Mouse (Mus musculus): ENCODE data around the gene Fyn. TPM values are rescaled to one million over a fixed set of nuclear protein-coding genes. Genes with fewer than 3 reads are reported as not detected.

The Fyn gene
- polyA plus RNA-seq, 1 experiment: 35.5 TPM

DNA sequence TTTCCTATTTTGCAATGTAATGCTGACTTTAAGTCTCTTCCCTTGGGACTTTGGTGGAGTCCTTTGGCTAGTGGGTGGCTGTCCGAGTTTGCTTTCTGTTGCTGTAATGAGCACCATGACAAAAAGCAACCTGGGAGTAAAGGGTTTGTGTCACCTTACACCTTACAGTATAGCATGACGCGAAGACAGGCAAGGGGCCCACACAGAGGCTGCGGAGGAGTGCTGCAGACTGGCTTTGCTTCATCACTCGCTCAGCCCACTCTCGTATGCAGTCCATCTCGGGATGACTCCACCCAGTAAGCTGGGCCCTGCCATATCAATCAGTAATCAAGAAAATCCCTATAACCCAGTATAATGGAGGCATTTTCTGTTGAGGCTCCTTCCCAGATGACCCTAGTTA lies 65.2 kb downstream of the Fyn start:
- Histone ChIP-seq H3K4me1 (ENCODE audit: control insufficient read depth, insufficient read depth, low read length) (peaks cover 25% of the 10 kb centered on the region), H3K4me3 (ENCODE audit: insufficient read depth, low read length) (no peak overlapping the region), H3K27ac (ENCODE audit: insufficient read depth, low read depth, low read length) (no peak overlapping the region)
- TF ChIP-seq CTCF (IDR thresholded peaks at IDR 0.05; ENCODE audit: low read depth, low read length): no peak
- TF ChIP-seq POLR2A (IDR thresholded peaks at IDR 0.05; ENCODE audit: borderline replicate concordance, low read depth, low read length): no peak

DNA sequence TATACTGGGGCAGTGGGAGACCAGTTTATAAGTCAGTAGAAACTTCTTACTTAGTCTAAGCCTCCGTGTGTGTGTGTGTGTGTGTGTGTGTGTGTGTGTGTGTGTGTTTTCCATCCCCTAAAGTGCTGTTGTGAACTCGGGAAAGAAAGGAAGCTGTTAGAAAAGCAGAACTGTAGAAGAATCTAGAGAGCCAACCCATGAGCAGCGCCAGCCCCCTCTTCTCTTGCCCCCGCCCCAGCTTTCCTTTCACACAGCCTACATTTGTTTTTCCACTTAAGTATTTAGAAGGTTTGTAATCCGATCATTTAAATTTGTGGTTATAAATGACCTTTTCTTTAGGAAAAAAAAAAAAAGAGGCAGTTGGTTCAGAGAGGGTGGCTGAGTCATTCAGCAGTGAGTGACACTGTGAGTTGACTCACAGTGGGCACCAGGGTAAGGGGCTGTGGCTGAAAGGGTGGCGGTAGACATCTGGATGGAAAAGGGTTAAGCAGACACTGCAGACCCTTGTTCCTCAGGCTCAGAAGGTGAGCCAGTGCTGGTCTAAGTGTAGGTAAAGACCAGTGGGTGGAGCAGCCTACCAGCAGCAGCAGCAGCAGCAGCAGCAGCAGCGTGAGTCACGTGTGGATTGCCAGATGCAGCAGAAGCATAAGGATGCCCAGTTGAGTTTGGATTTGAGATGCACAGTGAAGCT lies 66.2 kb downstream of the Fyn start:
- TF ChIP-seq CTCF (IDR thresholded peaks at IDR 0.05; ENCODE audit: low read depth, low read length): no peak
- no peak for TF ChIP-seq POLR2A (IDR thresholded peaks at IDR 0.05; ENCODE audit: borderline replicate concordance, low read depth, low read length)
- Histone ChIP-seq H3K4me1 (ENCODE audit: control insufficient read depth, insufficient read depth, low read length) (peaks cover 28% of the 10 kb centered on the region), H3K27ac (ENCODE audit: insufficient read depth, low read depth, low read length) (peak overlapping the region; percentile 5), H3K4me3 (ENCODE audit: insufficient read depth, low read length) (no peak overlapping the region)

DNA sequence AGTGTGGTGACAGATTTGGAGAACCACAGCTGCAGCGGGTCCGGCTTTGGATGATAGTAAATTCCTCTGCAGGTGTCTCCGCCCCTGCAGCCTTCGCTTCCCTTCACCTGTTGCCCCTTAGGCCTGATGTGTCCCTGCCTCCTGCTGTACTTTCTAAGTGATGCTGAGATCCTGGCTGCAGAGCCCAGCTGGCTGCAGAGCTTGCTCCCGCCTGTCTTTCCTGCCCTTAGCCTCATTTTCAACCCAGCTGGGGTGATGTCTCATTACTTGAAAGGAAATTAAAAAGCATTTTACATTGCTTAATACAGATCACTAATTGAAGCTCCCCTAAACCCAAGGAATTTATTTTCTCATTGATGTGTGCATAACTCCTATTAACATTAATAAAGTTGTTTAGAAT lies 70.2 kb downstream of the Fyn start:
- Histone ChIP-seq H3K27ac (ENCODE audit: insufficient read depth, low read depth, low read length) (no peak overlapping the region), H3K4me1 (ENCODE audit: control insufficient read depth, insufficient read depth, low read length) (peaks cover 46% of the 10 kb centered on the region), H3K4me3 (ENCODE audit: insufficient read depth, low read length) (no peak overlapping the region)
- TF ChIP-seq POLR2A (IDR thresholded peaks at IDR 0.05; ENCODE audit: borderline replicate concordance, low read depth, low read length) (no peak), CTCF (IDR thresholded peaks at IDR 0.05; ENCODE audit: low read depth, low read length) (no peak)

DNA sequence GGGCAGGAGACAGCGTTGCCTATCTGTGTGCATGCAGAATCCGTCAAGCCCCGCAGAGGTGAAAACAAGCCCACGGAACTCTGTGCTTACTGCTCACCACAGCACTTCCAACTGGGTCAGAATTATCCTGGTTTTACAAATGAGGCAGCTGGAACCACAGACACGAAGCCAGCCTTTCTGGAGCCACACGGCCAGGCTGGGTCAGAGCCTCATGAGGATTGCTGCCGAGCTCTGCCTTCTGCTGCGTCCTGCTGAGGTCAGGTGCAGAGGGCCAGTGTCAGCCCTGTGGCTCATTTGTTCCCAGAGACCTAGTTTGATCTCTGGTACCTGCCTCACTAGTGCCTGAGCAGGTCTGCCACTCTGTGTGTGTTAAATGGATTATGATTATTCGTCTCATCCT lies 71.9 kb downstream of the Fyn start:
- Histone ChIP-seq H3K4me3 (ENCODE audit: insufficient read depth, low read length) (no peak overlapping the region), H3K4me1 (ENCODE audit: control insufficient read depth, insufficient read depth, low read length) (peaks cover 38% of the 10 kb centered on the region), H3K27ac (ENCODE audit: insufficient read depth, low read depth, low read length) (peak overlapping the region; percentile 22; the same call in 1 of the 2 replicates)
- TF ChIP-seq CTCF (IDR thresholded peaks at IDR 0.05; ENCODE audit: low read depth, low read length): no peak
- no peak for TF ChIP-seq POLR2A (IDR thresholded peaks at IDR 0.05; ENCODE audit: borderline replicate concordance, low read depth, low read length)

DNA sequence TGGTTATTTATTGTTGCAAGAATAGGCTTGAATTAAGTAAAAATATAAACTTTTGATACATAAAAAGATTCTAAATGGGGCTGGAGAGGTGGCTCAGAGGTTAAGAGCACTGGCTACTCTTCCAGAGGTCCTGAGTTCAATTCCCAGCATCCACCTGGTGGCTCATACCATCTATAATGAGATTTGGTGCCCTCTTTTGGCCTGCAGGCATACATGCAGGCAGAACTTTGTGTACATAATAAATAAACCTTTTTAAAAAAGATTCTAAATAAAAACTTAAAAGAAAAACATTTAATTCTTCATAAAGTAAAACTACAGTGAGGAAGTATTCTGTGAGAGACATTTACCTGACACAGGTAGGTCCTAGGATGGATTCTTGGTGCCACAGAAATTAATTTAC lies 73.0 kb downstream of the Fyn start:
- TF ChIP-seq POLR2A (IDR thresholded peaks at IDR 0.05; ENCODE audit: borderline replicate concordance, low read depth, low read length): no peak
- TF ChIP-seq CTCF (IDR thresholded peaks at IDR 0.05; ENCODE audit: low read depth, low read length): no peak
- Histone ChIP-seq H3K4me3 (ENCODE audit: insufficient read depth, low read length) (no peak overlapping the region), H3K4me1 (ENCODE audit: control insufficient read depth, insufficient read depth, low read length) (peaks cover 31% of the 10 kb centered on the region), H3K27ac (ENCODE audit: insufficient read depth, low read depth, low read length) (no peak overlapping the region)

DNA sequence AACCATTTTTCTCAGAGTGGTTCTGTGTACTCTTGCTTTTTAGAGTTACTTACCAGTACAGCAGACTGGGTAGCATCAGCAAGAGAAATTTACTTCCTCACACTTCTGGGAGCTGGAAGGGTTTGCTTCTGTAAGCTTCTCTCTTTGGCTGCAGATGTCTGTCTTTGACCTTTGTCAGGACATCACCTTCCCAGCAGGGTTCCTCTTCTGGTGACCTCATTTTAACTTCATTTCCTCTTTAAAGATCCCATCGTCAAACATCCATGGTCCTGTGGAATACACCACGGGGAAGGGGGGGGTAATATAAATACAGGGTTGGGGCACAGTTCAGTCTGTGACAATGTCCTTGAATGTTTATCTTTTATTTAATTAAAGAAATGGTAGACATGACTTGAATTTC lies 74.5 kb downstream of the Fyn start:
- H3K27ac ChIP-seq (ENCODE audit: insufficient read depth, low read depth, low read length): 0 out of 2 replicates have a peak overlapping the region, but pooled peaks have one; percentile 19
- no peak overlapping the region for H3K4me3 ChIP-seq (ENCODE audit: insufficient read depth, low read length)
- TF ChIP-seq POLR2A (IDR thresholded peaks at IDR 0.05; ENCODE audit: borderline replicate concordance, low read depth, low read length) (no peak), CTCF (IDR thresholded peaks at IDR 0.05; ENCODE audit: low read depth, low read length) (no peak)
- H3K4me1 ChIP-seq (ENCODE audit: control insufficient read depth, insufficient read depth, low read length): peaks cover 31% of the 10 kb centered on the region

DNA sequence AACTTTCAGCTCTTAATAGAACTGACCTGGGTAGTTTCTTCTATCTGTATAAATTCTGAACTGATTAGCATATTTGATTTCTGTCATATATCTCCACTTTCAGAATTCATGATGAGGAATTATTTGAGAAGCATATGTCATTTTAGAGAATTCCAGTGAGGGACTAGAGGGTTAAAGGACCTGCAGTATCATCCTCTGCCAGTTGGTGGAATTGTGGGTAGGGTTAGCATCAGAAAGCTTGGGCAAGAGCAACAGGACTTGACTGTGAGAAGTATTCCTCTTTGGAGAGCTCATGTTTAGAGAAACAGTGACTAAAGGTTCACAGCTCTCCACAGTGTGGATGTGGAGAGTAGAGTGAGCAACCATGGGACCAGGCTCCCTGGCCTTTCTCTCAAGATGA lies 75.3 kb downstream of the Fyn start:
- Histone ChIP-seq H3K4me3 (ENCODE audit: insufficient read depth, low read length) (no peak overlapping the region), H3K4me1 (ENCODE audit: control insufficient read depth, insufficient read depth, low read length) (peaks cover 36% of the 10 kb centered on the region), H3K27ac (ENCODE audit: insufficient read depth, low read depth, low read length) (no peak overlapping the region)
- TF ChIP-seq POLR2A (IDR thresholded peaks at IDR 0.05; ENCODE audit: borderline replicate concordance, low read depth, low read length): no peak
- TF ChIP-seq CTCF (IDR thresholded peaks at IDR 0.05; ENCODE audit: low read depth, low read length): no peak

DNA sequence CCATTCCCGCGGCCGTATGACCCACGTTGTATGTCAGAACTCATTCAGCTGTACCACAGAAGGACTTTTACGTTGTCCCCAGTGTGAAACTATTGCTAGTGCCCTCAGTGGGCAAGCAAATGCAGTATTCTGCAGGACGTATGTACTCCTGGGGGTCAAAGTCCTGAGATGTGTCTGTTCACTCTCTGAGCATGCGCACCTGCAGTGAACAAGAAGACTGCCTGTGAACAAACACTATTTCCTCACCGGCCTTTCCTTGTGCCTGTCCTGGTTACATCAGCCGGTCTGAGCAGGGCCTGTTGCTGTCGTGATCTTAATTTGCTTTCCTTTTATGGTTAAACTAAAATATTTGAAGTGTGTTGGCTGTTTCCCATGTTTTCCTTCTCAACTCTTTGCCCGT lies 77.2 kb downstream of the Fyn start:
- H3K4me3 ChIP-seq (ENCODE audit: insufficient read depth, low read length): no peak overlapping the region
- TF ChIP-seq POLR2A (IDR thresholded peaks at IDR 0.05; ENCODE audit: borderline replicate concordance, low read depth, low read length) (no peak), CTCF (IDR thresholded peaks at IDR 0.05; ENCODE audit: low read depth, low read length) (no peak)
- no peak overlapping the region for H3K27ac ChIP-seq (ENCODE audit: insufficient read depth, low read depth, low read length)
- H3K4me1 ChIP-seq (ENCODE audit: control insufficient read depth, insufficient read depth, low read length): peaks cover 41% of the 10 kb centered on the region

DNA sequence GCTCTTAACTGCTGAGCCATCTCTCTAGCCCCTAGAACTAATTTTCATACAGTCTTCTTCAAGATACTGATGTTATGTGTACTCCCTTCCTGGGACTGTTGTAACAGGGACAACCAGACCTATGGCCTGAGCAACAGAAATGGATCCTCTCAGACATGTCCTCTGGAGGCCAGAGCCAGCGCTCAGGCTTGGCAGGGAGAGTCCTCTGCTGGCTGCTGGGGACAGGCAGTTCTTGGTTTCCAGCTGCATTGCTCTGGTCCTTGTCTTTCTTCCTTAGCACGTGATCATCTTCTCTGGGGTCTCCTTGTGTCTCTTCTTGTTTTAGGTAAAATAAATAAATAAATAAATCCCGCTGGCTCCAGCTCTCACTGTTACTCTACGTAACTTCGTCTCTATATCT lies 78.1 kb downstream of the Fyn start:
- Histone ChIP-seq H3K4me1 (ENCODE audit: control insufficient read depth, insufficient read depth, low read length) (peaks cover 44% of the 10 kb centered on the region), H3K4me3 (ENCODE audit: insufficient read depth, low read length) (no peak overlapping the region), H3K27ac (ENCODE audit: insufficient read depth, low read depth, low read length) (no peak overlapping the region)
- TF ChIP-seq POLR2A (IDR thresholded peaks at IDR 0.05; ENCODE audit: borderline replicate concordance, low read depth, low read length): no peak
- no peak for TF ChIP-seq CTCF (IDR thresholded peaks at IDR 0.05; ENCODE audit: low read depth, low read length)

DNA sequence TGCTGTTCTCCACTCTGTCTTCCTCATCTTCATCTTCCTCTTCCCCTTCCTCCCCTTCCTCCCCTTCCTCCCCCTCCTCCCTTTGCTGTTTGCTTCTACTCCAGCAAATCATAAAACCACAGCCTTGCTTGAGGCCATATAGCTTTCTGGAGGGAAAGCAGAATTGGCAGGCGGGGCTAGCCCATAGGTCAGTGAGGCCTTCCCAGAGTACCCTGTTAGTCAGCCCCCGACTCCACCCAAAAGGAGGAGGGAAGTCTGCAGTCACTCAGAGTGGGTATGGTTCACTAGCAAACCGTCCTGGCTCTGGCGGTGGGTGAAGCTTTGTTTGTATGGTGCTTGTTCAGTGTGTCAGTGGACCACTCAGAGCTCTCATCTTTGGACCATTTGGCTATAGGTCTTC lies 80.5 kb downstream of the Fyn start:
- no peak for TF ChIP-seq CTCF (IDR thresholded peaks at IDR 0.05; ENCODE audit: low read depth, low read length)
- no peak for TF ChIP-seq POLR2A (IDR thresholded peaks at IDR 0.05; ENCODE audit: borderline replicate concordance, low read depth, low read length)
- H3K4me3 ChIP-seq (ENCODE audit: insufficient read depth, low read length): no peak overlapping the region
- H3K27ac ChIP-seq (ENCODE audit: insufficient read depth, low read depth, low read length): peak overlapping the region; percentile 95
- H3K4me1 ChIP-seq (ENCODE audit: control insufficient read depth, insufficient read depth, low read length): peaks cover 41% of the 10 kb centered on the region

All from bone marrow macrophage, adult 2 months (primary cell).